Mouse (Mus musculus): ENCODE measurements around the gene Esp22. TPM values are rescaled to one million over a fixed set of nuclear protein-coding genes. Genes with fewer than 3 reads are reported as not detected.
"Not testable (repeated sequence)": the region's sequence is repeated elsewhere in the genome, so short reads cannot be mapped to it uniquely, and the experiment has no call there.

Gene Esp22
- polyA plus RNA-seq (2016; fragmentation: Nextera tagmentation; extraction: Ambion mirVana) = not detected in 2 replicates

GRCm38 (mm10) chr17:39095034-39095433 lies at the start of gene Esp22:
Gene Esp22 (plus strand): TSS chr17:39095334.
- Histone ChIP-seq H3K27me3 (replicated peaks) (no peaks in the 10 kb centered on the region), H3K9ac (no peak within 1 kb of the TSS), H3K36me3 (no peaks in the 10 kb centered on the region), H3K4me2 (replicated peaks) (no peak within 1 kb of the TSS), H3K9me3 (0 out of 2 replicates have a peak, but pooled peaks cover 7% of the 10 kb centered on the region), H3K27ac (no peak within 1 kb of the TSS), H3K4me1 (no peaks in the 10 kb centered on the region), H3K4me3 (no peak within 1 kb of the TSS)
- WGBS = 85% methylated on average over 1 of the region's 1 CpGs
- ATAC-seq (ENCODE audit: low FRiP score, low read depth) = no peak

GRCm38 (mm10) chr17:39063641-39064040 lies 31.5 kb upstream of the Esp22 start:
- Histone ChIP-seq H3K27ac (no peak overlapping the region), H3K27me3 (replicated peaks) (no peaks in the 10 kb centered on the region)
- ATAC-seq (ENCODE audit: low FRiP score, low read depth) = no peak

GRCm38 (mm10) chr17:39076937-39077336 lies 18.2 kb upstream of the Esp22 start, which contains the start of gene Esp23:
Gene Esp23 (minus strand): TSS chr17:39077037.
- Histone ChIP-seq H3K27ac (no peak within 1 kb of the TSS), H3K36me3 (no peaks in the 10 kb centered on the region), H3K27me3 (replicated peaks) (no peaks in the 10 kb centered on the region), H3K4me2 (replicated peaks) (no peak within 1 kb of the TSS), H3K9ac (no peak within 1 kb of the TSS), H3K4me3 (no peak within 1 kb of the TSS), H3K9me3 (no peaks in the 10 kb centered on the region), H3K4me1 (no peaks in the 10 kb centered on the region)
- 64% methylated on average over 1 of the region's 1 CpGs for WGBS
- no peak for ATAC-seq (ENCODE audit: low FRiP score, low read depth)

More at GRCm38 (mm10) chr17:39063641-39064040, 31.5 kb upstream of the Esp22 start:
- no peaks in the 10 kb centered on the region for H3K36me3 ChIP-seq
- H3K9me3 ChIP-seq = peaks cover 10% of the 10 kb centered on the region
- H3K4me3 ChIP-seq = no peak overlapping the region
- no peaks in the 10 kb centered on the region for H3K4me1 ChIP-seq
- H3K9ac ChIP-seq = no peak overlapping the region
- no peak overlapping the region for H3K4me2 ChIP-seq (replicated peaks)

- H3K27ac ChIP-seq; H3K27me3 ChIP-seq (replicated peaks); H3K4me2 ChIP-seq (replicated peaks); H3K4me1 ChIP-seq; H3K9ac ChIP-seq; H3K36me3 ChIP-seq; H3K4me3 ChIP-seq; ATAC-seq (ENCODE audit: low FRiP score, low read depth): not testable (repeated sequence)
- peaks cover 20% of the 10 kb centered on the region for H3K9me3 ChIP-seq
- WGBS = 77% methylated on average over 11 of the region's 11 CpGs
Observed at GRCm38 (mm10) chr17:39107126-39107525, 12.0 kb downstream of the Esp22 start.

- not testable (repeated sequence) for H3K27me3 ChIP-seq (replicated peaks); H3K9ac ChIP-seq; H3K36me3 ChIP-seq; H3K4me3 ChIP-seq; ATAC-seq (ENCODE audit: low FRiP score, low read depth); H3K9me3 ChIP-seq; H3K4me2 ChIP-seq (replicated peaks); H3K4me1 ChIP-seq; H3K27ac ChIP-seq
- WGBS = 72% methylated on average over 12 of the region's 12 CpGs
Observed at GRCm38 (mm10) chr17:39129156-39129555, 34.0 kb downstream of the Esp22 start.

Other genes with a start within 250 kb of the Esp22 start
- not detected in 2 replicates for gene Esp24, start 58.6 kb upstream of the Esp22 start, polyA plus RNA-seq (2016; fragmentation: Nextera tagmentation; extraction: Ambion mirVana)
- gene Gm21903, start 52.0 kb upstream of the Esp22 start, polyA plus RNA-seq (2016; fragmentation: Nextera tagmentation; extraction: Ambion mirVana) = not detected in 2 replicates
- not detected in 2 replicates for gene Esp23, start 18.3 kb upstream of the Esp22 start, polyA plus RNA-seq (2016; fragmentation: Nextera tagmentation; extraction: Ambion mirVana)

All from neural tube, embryonic 12.5 days (tissue).